Mouse (Mus musculus) bone marrow, adult 2 months (tissue): ENCODE measurements around the gene Rnf24. TPM values are rescaled to one million over a fixed set of nuclear protein-coding genes. Genes with fewer than 3 reads are reported as not detected.

Source experiments
- H3K27ac ChIP-seq: fragments of 200-500 bp; 2 replicates; pipeline ENCODE4 v1.5.1; 2012; ENCODE audit warnings: low read depth, mild to moderate bottlenecking, control low read depth, inconsistent platforms, low read length; ENCODE audit not compliant: control insufficient read depth, poor library complexity, insufficient read depth
- H3K4me1 ChIP-seq: fragments of 200-500 bp; 2 replicates; pipeline ENCODE4 v1.6.1; 2011; ENCODE audit warnings: low read length; ENCODE audit not compliant: control insufficient read depth, insufficient read depth
- H3K4me3 ChIP-seq: fragments of 200-500 bp; replicated peaks from 2 replicates; pipeline ENCODE3; 2011; ENCODE audit warnings: mild to moderate bottlenecking, low read depth, low read length, control low read depth; ENCODE audit not compliant: control insufficient read depth
- CTCF ChIP-seq: fragments of 200-500 bp; IDR thresholded peaks from 2 replicates; pipeline ENCODE4 v1.5.1; 2011; ENCODE audit warnings: low read length, control low read depth; ENCODE audit not compliant: control insufficient read depth, insufficient read depth
- POLR2A ChIP-seq: fragments of 200-500 bp; IDR thresholded peaks from 2 replicates; pipeline ENCODE4 v1.6.1; 2011; ENCODE audit warnings: low read depth, mild to moderate bottlenecking, control low read depth, low read length, borderline replicate concordance; ENCODE audit not compliant: control insufficient read depth
- WGBS: fragments of 180-500 bp; shearing (Covaris S2); methylation state at CpG from one replicate; pipeline ENCODE4 v1.1.7; 2018; 5-methylcytosine and 5-hydroxymethylcytosine counted together
- polyA plus RNA-seq: library from polyadenylated mRNA; stranded (reverse); fragments of >200 nt; gene quantifications from 2 replicates; pipeline ENCODE4 v1.2.4, GENCODE M21; 2011; ENCODE audit warnings: low replicate concordance; ENCODE audit not compliant: missing spikeins, insufficient read depth, insufficient read length

The Rnf24 gene
- polyA plus RNA-seq, result 0.56 and 2.0 TPM in 2 replicates

GRCm38 (mm10) chr2:131352747-131353563 is at the start of gene Rnf24:
Gene Rnf24, minus strand, starts transcription at chr2:131352892.
- TF ChIP-seq CTCF (no peak), POLR2A (peak; percentile 70; the same call in 1 of the 2 replicates)
- Histone ChIP-seq H3K27ac (peak within 1 kb of the TSS; percentile 91), H3K4me1 (no peaks in the 10 kb centered on the region; the same call in 1 of the 2 replicates), H3K4me3 (peak within 1 kb of the TSS; percentile 90)
- WGBS, result under 1% methylated on average over 54 of the region's 54 CpGs

- 46% methylated on average over 8 of the region's 8 CpGs for WGBS
- no peak overlapping the region for H3K27ac ChIP-seq
- H3K4me3 ChIP-seq, result no peak overlapping the region
- no peaks in the 10 kb centered on the region for H3K4me1 ChIP-seq
- TF ChIP-seq POLR2A, result no peak
- TF ChIP-seq CTCF, result no peak
Measured at GRCm38 (mm10) chr2:131401794-131402495, 49.3 kb upstream of the Rnf24 start.

- H3K27ac ChIP-seq, result no peak overlapping the region
- H3K4me3 ChIP-seq, result no peak overlapping the region
- TF ChIP-seq CTCF (no peak), POLR2A (no peak)
- no peaks in the 10 kb centered on the region; the same call in 1 of the 2 replicates for H3K4me1 ChIP-seq
- WGBS, result 78% methylated on average over 2 of the region's 2 CpGs
Measured at GRCm38 (mm10) chr2:131400846-131401245, 48.2 kb upstream of the Rnf24 start.

- Histone ChIP-seq H3K27ac (no peak overlapping the region), H3K4me3 (no peak overlapping the region)
- 80% methylated on average over 5 of the region's 5 CpGs for WGBS
Measured at GRCm38 (mm10) chr2:131397323-131397848, 44.7 kb upstream of the Rnf24 start.

GRCm38 (mm10) chr2:131386350-131386962 is 33.8 kb upstream of the Rnf24 start:
- H3K4me3 ChIP-seq, result no peak overlapping the region
- no peak overlapping the region for H3K27ac ChIP-seq
- TF ChIP-seq POLR2A, result no peak
- no peak for TF ChIP-seq CTCF
- no peaks in the 10 kb centered on the region for H3K4me1 ChIP-seq
- 84% methylated on average over 10 of the region's 10 CpGs for WGBS

More at GRCm38 (mm10) chr2:131397323-131397848, 44.7 kb upstream of the Rnf24 start:
- TF ChIP-seq CTCF (no peak), POLR2A (no peak)
- no peaks in the 10 kb centered on the region; the same call in 1 of the 2 replicates for H3K4me1 ChIP-seq

- H3K4me3 ChIP-seq, result no peak overlapping the region
- TF ChIP-seq POLR2A (no peak), CTCF (no peak)
- H3K4me1 ChIP-seq, result no peaks in the 10 kb centered on the region
- H3K27ac ChIP-seq, result no peak overlapping the region
- 84% methylated on average over 4 of the region's 4 CpGs for WGBS
Measured at GRCm38 (mm10) chr2:131385176-131385575, 32.5 kb upstream of the Rnf24 start.

- Histone ChIP-seq H3K27ac (no peak overlapping the region), H3K4me1 (no peaks in the 10 kb centered on the region), H3K4me3 (no peak overlapping the region)
- 90% methylated on average over 3 of the region's 3 CpGs for WGBS
- no peak for TF ChIP-seq POLR2A
- TF ChIP-seq CTCF, result no peak
Measured at GRCm38 (mm10) chr2:131379541-131379940, 26.8 kb upstream of the Rnf24 start.

GRCm38 (mm10) chr2:131378872-131379271 is 26.2 kb upstream of the Rnf24 start:
- H3K27ac ChIP-seq, result no peak overlapping the region
- no peaks in the 10 kb centered on the region for H3K4me1 ChIP-seq
- no peak overlapping the region for H3K4me3 ChIP-seq
- TF ChIP-seq POLR2A (no peak), CTCF (no peak)
- 89% methylated on average over 5 of the region's 5 CpGs for WGBS
